Mouse (Mus musculus) lung, adult 2 months (tissue): ENCODE data around the gene Wdr95.
A peak's percentile ranks its signal among the peaks of the same experiment; 100 is the strongest.

ENCODE experiments used
- CTCF ChIP-seq: fragments of 200-500 bp; IDR thresholded peaks from 2 replicates; pipeline ENCODE4 v1.5.1; 2011; ENCODE audit warnings: mild to moderate bottlenecking, low read length, control low read depth; ENCODE audit not compliant: insufficient read depth
- POLR2A ChIP-seq: fragments of 200-500 bp; IDR thresholded peaks from 2 replicates; pipeline ENCODE4 v1.6.1; 2011; ENCODE audit warnings: low read depth, mild to moderate bottlenecking, control low read depth, low read length, borderline replicate concordance; ENCODE audit errors: extremely low read depth

- TF ChIP-seq POLR2A (no peak), CTCF (peak; percentile 19; the same call in 1 of the 2 replicates)
Observed at GRCm38 (mm10) chr5:149525055-149525785, 3.3 kb upstream of the Wdr95 start.
